Mouse (Mus musculus) C2C12 (cell line): Measurements from ENCODE around the gene Pear1.

Experiments
- CEBPB ChIP-seq: IDR thresholded peaks from one replicate; pipeline ENCODE4 v1.6.1; 2011; ENCODE audit warnings: low read depth, mild to moderate bottlenecking, control low read depth, moderate library complexity
- CTCF ChIP-seq: IDR thresholded peaks from one replicate; pipeline ENCODE4 v1.5.1; 2011; ENCODE audit not compliant: control insufficient read depth, insufficient read depth, insufficient read length
- FOSL1 ChIP-seq: IDR thresholded peaks from one replicate; pipeline ENCODE4 v1.8.0; 2011; ENCODE audit warnings: mild to moderate bottlenecking, low read length; ENCODE audit not compliant: poor library complexity, insufficient read depth, severe bottlenecking
- MAX ChIP-seq: IDR thresholded peaks from one replicate; pipeline ENCODE4 v1.6.1; 2011; ENCODE audit warnings: mild to moderate bottlenecking, control low read depth
- MYOD1 ChIP-seq: IDR thresholded peaks from one replicate; pipeline ENCODE4 v1.6.1; 2011; ENCODE audit warnings: low read depth; ENCODE audit not compliant: control insufficient read depth, insufficient read length
- USF1 ChIP-seq: IDR thresholded peaks from one replicate; pipeline ENCODE4 v1.6.1; 2011; ENCODE audit warnings: low read depth, mild to moderate bottlenecking, control low read depth, moderate library complexity

GRCm38 (mm10) chr3:87783282-87784023 is 40.7 kb downstream of the Pear1 start:
- TF ChIP-seq CTCF (no peak), USF1 (no peak), CEBPB (no peak), MAX (no peak), MYOD1 (no peak), FOSL1 (no peak)
